In the genomic region with DNA sequence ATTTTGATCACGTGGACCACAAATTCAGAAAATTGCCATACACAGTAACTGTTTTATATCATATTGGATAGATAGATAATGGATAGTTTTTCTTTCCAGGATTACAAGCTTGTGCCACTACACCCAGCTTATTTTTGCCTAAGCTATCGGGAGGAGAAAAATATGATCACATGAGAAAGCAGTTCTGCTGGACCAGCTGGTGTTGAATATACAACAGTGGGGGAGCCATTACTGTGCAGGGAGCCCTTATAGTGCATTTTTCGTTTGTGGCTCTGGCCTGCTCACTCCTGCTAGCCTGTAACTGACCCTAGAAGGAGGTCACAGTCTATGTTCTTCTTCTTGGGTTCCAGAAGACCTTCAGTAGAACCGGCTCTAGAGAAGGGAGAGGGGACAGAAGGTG, we compare ENCODE assay signal across 16 mouse cellular contexts.
"Had no signal": no experiment of that assay in that cellular context is flagged by ENCODE, and none has a peak within 500 bp of the region (broad histone marks: within the 10 kb centered on the region; RNA-seq: fewer than 3 reads in every experiment).

No protein-coding gene starts in this region.

- H3K27me3 ChIP-seq: neural tube, embryonic 15.5 days had no signal

- DNase-seq: kidney, postnatal 14 days; liver; liver, embryonic 13.5 days; liver, postnatal 0 days; lung, postnatal 14 days; midbrain, embryonic 14.5 days; right cerebral cortex, adult 18-20 months; right cerebral cortex, postnatal 4 days; spleen, adult 18-20 months; thymus, postnatal 36 days had no signal

- H3K9ac ChIP-seq: limb, embryonic 12.5 days; liver, postnatal 0 days; lung, embryonic 15.5 days; neural tube, embryonic 15.5 days had no signal

- H3K36me3 ChIP-seq: kidney, embryonic 15.5 days; limb, embryonic 12.5 days; liver, embryonic 13.5 days; lung, embryonic 15.5 days; midbrain, embryonic 10.5 days; neural tube, embryonic 15.5 days had no signal

- H3K27ac ChIP-seq: limb, embryonic 12.5 days; liver, embryonic 13.5 days; lung, embryonic 15.5 days; macrophage; midbrain, embryonic 10.5 days; neural tube, embryonic 15.5 days had no signal

- H3K9me3 ChIP-seq: kidney, embryonic 15.5 days; limb, embryonic 12.5 days; liver, embryonic 13.5 days; lung, embryonic 15.5 days; midbrain, embryonic 10.5 days; neural tube, embryonic 15.5 days had no signal
